Mouse (Mus musculus) liver, embryonic 14.5 days (tissue): Measurements from ENCODE around the gene Hao2. TPM values are rescaled to one million over a fixed set of nuclear protein-coding genes. Genes with fewer than 3 reads are reported as not detected.

Experiments
- ATAC-seq: fragments of 200-750 bp; cut with Nextera tagmentation; 2 replicates; pipeline ENCODE4 v1.8.0; 2017; ENCODE audit warnings: moderate number of reproducible peaks, mild to moderate bottlenecking, moderate library complexity; ENCODE audit not compliant: insufficient read depth
- DNase-seq, 3 experiments: peaks; one replicate each; pipeline ENCODE4 v3.0.0-alpha.2; 2012 to 2013; ENCODE audit warnings: low read depth in 3 of 3, low spot score in 3 of 3
- H3K27ac ChIP-seq: fragments of 300-500 bp; sonication (generic); 2 replicates; pipeline ENCODE4 v1.5.1; 2014; ENCODE audit warnings: moderate library complexity, mild to moderate bottlenecking, control low read depth, inconsistent platforms
- H3K27me3 ChIP-seq: fragments of 300-500 bp; sonication (generic); 2 replicates; pipeline ENCODE4 v1.6.1; 2014; ENCODE audit warnings: mild to moderate bottlenecking, low read length, moderate library complexity; ENCODE audit not compliant: control insufficient read depth, insufficient read depth
- H3K36me3 ChIP-seq: fragments of 300-500 bp; sonication (generic); replicated peaks from 2 replicates; pipeline ENCODE4 v1.6.1; 2014; ENCODE audit warnings: low read depth; ENCODE audit not compliant: control insufficient read depth, insufficient read depth
- H3K4me1 ChIP-seq, 2 experiments: fragments of 200-500 bp in 1 of 2; fragments of 300-500 bp in 1 of 2; sonication (generic) in 1 of 2; replicated peaks; 2 replicates each; pipeline ENCODE4 v1.6.1; 2012 to 2014; ENCODE audit warnings: antibody characterized with exemption in 1 of 2, inconsistent platforms in 1 of 2, low read length in 1 of 2; ENCODE audit not compliant: control insufficient read depth in 2 of 2, insufficient read depth in 2 of 2
- H3K4me2 ChIP-seq: fragments of 300-500 bp; sonication (generic); 2 replicates; pipeline ENCODE4 v1.6.1; 2014; ENCODE audit warnings: low read depth, mild to moderate bottlenecking, control low read depth, moderate library complexity
- H3K4me3 ChIP-seq, 2 experiments: fragments of 200-500 bp in 1 of 2; fragments of 300-500 bp in 1 of 2; sonication (generic) in 1 of 2; 2 replicates each; pipeline ENCODE4 v1.5.1; 2012 to 2014; ENCODE audit warnings: low read depth in 2 of 2, low read length in 2 of 2, mild to moderate bottlenecking in 2 of 2, control low read depth in 1 of 2, inconsistent platforms in 1 of 2, moderate library complexity in 1 of 2; ENCODE audit not compliant: insufficient read depth in 1 of 2
- H3K9ac ChIP-seq: fragments of 300-500 bp; sonication (generic); replicated peaks from 2 replicates; pipeline ENCODE4 v1.6.1; 2014; ENCODE audit warnings: mild to moderate bottlenecking, control low read depth, moderate library complexity
- H3K9me3 ChIP-seq: fragments of 300-500 bp; sonication (generic); 2 replicates; pipeline ENCODE4 v1.6.1; 2016; ENCODE audit warnings: low read length, mixed read lengths; ENCODE audit not compliant: control insufficient read depth
- CTCF ChIP-seq: IDR thresholded peaks from 2 replicates; pipeline ENCODE4 v1.5.1; 2016; ENCODE audit warnings: antibody characterized with exemption, low read depth, control low read depth
- EP300 ChIP-seq: IDR thresholded peaks from 2 replicates; pipeline ENCODE4 v1.6.1; 2016; ENCODE audit warnings: antibody characterized with exemption, low read depth
- WGBS: fragments of 180-500 bp; shearing (Covaris S2); extraction: QIAGEN DNeasy Blood & Tissue Kit; methylation state at CpG from one replicate; pipeline ENCODE4 v1.1.7; 2014; ENCODE audit not compliant: insufficient replicate concordance; 5-methylcytosine and 5-hydroxymethylcytosine counted together
- polyA plus RNA-seq, 2 experiments: library from polyadenylated mRNA; depleted of rRNA in 1 of 2; stranded (reverse) in 1 of 2; unstranded in 1 of 2; fragments of >200 nt; fragmentation: Nextera tagmentation in 1 of 2; extraction: Ambion mirVana in 1 of 2; gene quantifications; 2 replicates each; pipeline versions ENCODE4 v1.2.1 to v1.2.3; 2012 to 2014

Hao2 gene
- polyA plus RNA-seq, 2 experiments: 2.5 to 7.2 TPM

GRCm38 (mm10) chr3:98850262-98850661, 42.8 kb downstream of the Hao2 start:
- Histone ChIP-seq H3K36me3 (no peaks in the 10 kb centered on the region), H3K4me2 (no peak overlapping the region), H3K27ac (no peak overlapping the region), H3K27me3 (no peaks in the 10 kb centered on the region), H3K9ac (no peak overlapping the region), H3K4me3 (no peak overlapping the region), H3K9me3 (no peaks in the 10 kb centered on the region), H3K4me1 (peaks cover 21 to 32% of the 10 kb centered on the region in 2 experiments)
- ATAC-seq (no peak), DNase-seq (no peak)
- TF ChIP-seq CTCF: no peak
- TF ChIP-seq EP300: no peak
- WGBS: 64% methylated on average over 5 of the region's 5 CpGs

GRCm38 (mm10) chr3:98848898-98849297, 44.1 kb downstream of the Hao2 start:
- Histone ChIP-seq H3K4me3 (no peak overlapping the region), H3K4me1 (peaks cover 11 to 23% of the 10 kb centered on the region in 2 experiments), H3K9ac (no peak overlapping the region), H3K9me3 (no peaks in the 10 kb centered on the region), H3K4me2 (no peak overlapping the region), H3K27ac (no peak overlapping the region), H3K27me3 (no peaks in the 10 kb centered on the region), H3K36me3 (no peaks in the 10 kb centered on the region)
- ATAC-seq (peak; percentile 71), DNase-seq (peak in 1 of 3 experiments; percentile 31)
- 61% methylated on average over 1 of the region's 1 CpGs for WGBS
- TF ChIP-seq CTCF (no peak), EP300 (no peak)

Other genes with a start within 250 kb of the Hao2 start
- 0.10 and 0.22 TPM in 2 replicates for gene Hsd3b2, start 168.7 kb downstream of the Hao2 start, polyA plus RNA-seq (2012; rRNA removed)
- 0.09 TPM in 1 of 2 replicates, not detected in the other for gene Hsd3b2, start 168.7 kb downstream of the Hao2 start, polyA plus RNA-seq (2014; fragmentation: Nextera tagmentation; extraction: Ambion mirVana)
- 2.8 and 2.9 TPM in 2 replicates for gene Hsd3b3, start 130.1 kb downstream of the Hao2 start, polyA plus RNA-seq (2012; rRNA removed)
- 3.1 and 3.2 TPM in 2 replicates for gene Hsd3b3, start 130.1 kb downstream of the Hao2 start, polyA plus RNA-seq (2014; fragmentation: Nextera tagmentation; extraction: Ambion mirVana)
- gene Hsd3b6, start 78.8 kb downstream of the Hao2 start, polyA plus RNA-seq (2012; rRNA removed): 3.5 and 3.8 TPM in 2 replicates
- 3.9 and 7.0 TPM in 2 replicates for gene Hsd3b6, start 78.8 kb downstream of the Hao2 start, polyA plus RNA-seq (2014; fragmentation: Nextera tagmentation; extraction: Ambion mirVana)
- gene Hsd3b1, start 33.4 kb downstream of the Hao2 start, polyA plus RNA-seq (2012; rRNA removed): 9.7 and 12.9 TPM in 2 replicates
- 15.8 and 16.8 TPM in 2 replicates for gene Hsd3b1, start 33.4 kb downstream of the Hao2 start, polyA plus RNA-seq (2014; fragmentation: Nextera tagmentation; extraction: Ambion mirVana)
- 1.3 and 2.1 TPM in 2 replicates for gene Wars2, start 247.8 kb upstream of the Hao2 start, polyA plus RNA-seq (2012; rRNA removed)
- gene Wars2, start 247.8 kb upstream of the Hao2 start, polyA plus RNA-seq (2014; fragmentation: Nextera tagmentation; extraction: Ambion mirVana): 2.1 and 2.8 TPM in 2 replicates